Mouse (Mus musculus): ENCODE data around the gene Fam216b.

Fam216b gene

GRCm38 (mm10) chr14:78041886-78042526, 46.8 kb downstream of the Fam216b start:
- DNase-seq (ENCODE audit: low spot score) = no peak

- no peak for DNase-seq (ENCODE audit: low spot score)
Observed at GRCm38 (mm10) chr14:78040643-78041042, 48.2 kb downstream of the Fam216b start.

DNA sequence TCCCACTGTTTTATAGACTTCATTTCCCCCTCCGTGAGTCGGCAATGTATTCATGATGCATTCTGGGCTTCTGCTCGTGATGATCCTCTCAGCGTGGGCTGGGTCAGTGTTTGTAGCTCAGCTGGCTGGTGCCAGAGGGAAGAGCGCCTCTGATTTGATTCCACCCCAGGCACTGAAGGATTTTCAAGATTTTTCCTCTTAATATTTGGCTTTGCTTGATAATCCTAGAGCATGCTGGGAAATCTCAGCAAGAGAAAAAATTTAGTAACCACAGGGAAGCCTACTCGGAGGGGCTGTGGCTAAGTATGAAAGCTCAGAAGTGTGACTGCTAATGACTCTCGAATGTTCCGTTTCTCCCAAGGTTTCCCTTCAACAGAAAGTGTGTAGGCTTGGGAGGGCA, 49.9 kb downstream of the Fam216b start:
- DNase-seq (ENCODE audit: low spot score) = no peak

All from ovary, adult 18-20 months (tissue).